Mouse (Mus musculus): ENCODE data around the gene Rad23a. TPM values are rescaled to one million over a fixed set of nuclear protein-coding genes. Genes with fewer than 3 reads are reported as not detected.

The Rad23a gene
- polyA plus RNA-seq, 1 experiment from 2014 or later = 88.2 TPM

- H3K4me1 ChIP-seq = peaks cover 35% of the 10 kb centered on the region
- 11% methylated on average over 11 of the region's 11 CpGs for WGBS
Measured at GRCm38 (mm10) chr8:84788896-84789295, 51.6 kb downstream of the Rad23a start.

GRCm38 (mm10) chr8:84787523-84788302, 52.8 kb downstream of the Rad23a start:
- peaks cover 89% of the 10 kb centered on the region for H3K27me3 ChIP-seq (replicated peaks)
- no peak overlapping the region for H3K4me3 ChIP-seq
- H3K27ac ChIP-seq = no peak overlapping the region
- H3K9ac ChIP-seq = no peak overlapping the region
- H3K4me2 ChIP-seq = no peak overlapping the region
- WGBS = 13% methylated on average over 14 of the region's 14 CpGs
- peaks cover 35% of the 10 kb centered on the region for H3K4me1 ChIP-seq
- H3K9me3 ChIP-seq = no peaks in the 10 kb centered on the region
- ATAC-seq (replicated peaks) = no peak
- H3K36me3 ChIP-seq (replicated peaks) = no peaks in the 10 kb centered on the region

More at GRCm38 (mm10) chr8:84788896-84789295, 51.6 kb downstream of the Rad23a start:
- no peak overlapping the region for H3K4me3 ChIP-seq
- no peak overlapping the region for H3K9ac ChIP-seq
- no peak for ATAC-seq (replicated peaks)
- no peaks in the 10 kb centered on the region for H3K36me3 ChIP-seq (replicated peaks)
- H3K4me2 ChIP-seq = no peak overlapping the region
- H3K9me3 ChIP-seq = no peaks in the 10 kb centered on the region
- peaks cover 83% of the 10 kb centered on the region for H3K27me3 ChIP-seq (replicated peaks)
- 0 out of 2 replicates have a peak overlapping the region, but pooled peaks have one; percentile 35 for H3K27ac ChIP-seq

GRCm38 (mm10) chr8:84786801-84787467, 53.5 kb downstream of the Rad23a start:
- Histone ChIP-seq H3K36me3 (replicated peaks) (no peaks in the 10 kb centered on the region), H3K4me1 (peaks cover 31% of the 10 kb centered on the region), H3K4me2 (no peak overlapping the region), H3K4me3 (no peak overlapping the region), H3K27me3 (replicated peaks) (peaks cover 90% of the 10 kb centered on the region), H3K9ac (no peak overlapping the region), H3K27ac (no peak overlapping the region), H3K9me3 (no peaks in the 10 kb centered on the region)
- no peak; the same call in 1 of the 2 replicates for ATAC-seq (replicated peaks)
- 14% methylated on average over 11 of the region's 11 CpGs for WGBS

- peak; percentile 37; the same call in 1 of the 2 replicates for ATAC-seq (replicated peaks)
- H3K4me3 ChIP-seq = no peak overlapping the region
- no peaks in the 10 kb centered on the region for H3K9me3 ChIP-seq
- H3K9ac ChIP-seq = no peak overlapping the region
- 4% methylated on average over 38 of the region's 38 CpGs for WGBS
- H3K27me3 ChIP-seq (replicated peaks) = peaks cover 98% of the 10 kb centered on the region
- peaks cover 31% of the 10 kb centered on the region for H3K4me1 ChIP-seq
- no peaks in the 10 kb centered on the region for H3K36me3 ChIP-seq (replicated peaks)
- peak overlapping the region; percentile 19; the same call in 1 of the 2 replicates for H3K4me2 ChIP-seq
- H3K27ac ChIP-seq = no peak overlapping the region
Measured at GRCm38 (mm10) chr8:84785756-84786677, 54.4 kb downstream of the Rad23a start.

- Histone ChIP-seq H3K4me3 (0 out of 2 replicates have a peak overlapping the region, but pooled peaks have one; percentile 19), H3K9me3 (no peaks in the 10 kb centered on the region), H3K27me3 (replicated peaks) (peaks cover 98% of the 10 kb centered on the region), H3K36me3 (replicated peaks) (no peaks in the 10 kb centered on the region), H3K4me1 (peaks cover 31% of the 10 kb centered on the region), H3K27ac (no peak overlapping the region), H3K4me2 (peak overlapping the region; percentile 36; the same call in 1 of the 2 replicates), H3K9ac (no peak overlapping the region)
- 7% methylated on average over 11 of the region's 11 CpGs for WGBS
- ATAC-seq (replicated peaks) = no peak
Measured at GRCm38 (mm10) chr8:84785506-84785755, 55.0 kb downstream of the Rad23a start.

GRCm38 (mm10) chr8:84784681-84785505, 55.6 kb downstream of the Rad23a start:
- Histone ChIP-seq H3K9ac (no peak overlapping the region), H3K36me3 (replicated peaks) (no peaks in the 10 kb centered on the region), H3K4me2 (peak overlapping the region; percentile 36), H3K9me3 (no peaks in the 10 kb centered on the region), H3K4me3 (peak overlapping the region; percentile 19), H3K4me1 (peaks cover 34% of the 10 kb centered on the region), H3K27ac (no peak overlapping the region), H3K27me3 (replicated peaks) (peaks cover 98% of the 10 kb centered on the region)
- ATAC-seq (replicated peaks) = 0 out of 2 replicates have a peak, but pooled peaks have one; percentile 31
- 3% methylated on average over 48 of the region's 48 CpGs for WGBS

Small RNA genes within 50 kb of the gene (microRNA-seq; reads per million reads assigned to microRNA genes)
- 4.0 reads per million, percentile 20 among the genes with 10 or more reads in this experiment for gene Mir7069

Other genes with a start within 250 kb of the Rad23a start
- 16.9 and 17.8 TPM in 2 replicates for gene Ier2, start 177.8 kb downstream of the Rad23a start, polyA plus RNA-seq (2015; fragmentation: Nextera tagmentation; extraction: Ambion mirVana)
- gene Trmt1, start 154.4 kb downstream of the Rad23a start, polyA plus RNA-seq (2015; fragmentation: Nextera tagmentation; extraction: Ambion mirVana) = 63.3 and 66.7 TPM in 2 replicates
- 16.3 and 17.2 TPM in 2 replicates for gene Nacc1, start 152.8 kb downstream of the Rad23a start, polyA plus RNA-seq (2015; fragmentation: Nextera tagmentation; extraction: Ambion mirVana)
- 3.4 and 4.2 TPM in 2 replicates for gene Lyl1, start 139.2 kb downstream of the Rad23a start, polyA plus RNA-seq (2015; fragmentation: Nextera tagmentation; extraction: Ambion mirVana)
- gene G430095P16Rik, start 117.7 kb downstream of the Rad23a start, polyA plus RNA-seq (2015; fragmentation: Nextera tagmentation; extraction: Ambion mirVana) = 0.97 and 1.8 TPM in 2 replicates
- gene Nfix, start 40.3 kb downstream of the Rad23a start, polyA plus RNA-seq (2015; fragmentation: Nextera tagmentation; extraction: Ambion mirVana) = 48.6 and 54.0 TPM in 2 replicates
- gene Dand5, start 17.8 kb downstream of the Rad23a start, polyA plus RNA-seq (2015; fragmentation: Nextera tagmentation; extraction: Ambion mirVana) = 12.3 and 13.4 TPM in 2 replicates
- 35.5 and 36.1 TPM in 2 replicates for gene Gadd45gip1, start 9.1 kb downstream of the Rad23a start, polyA plus RNA-seq (2015; fragmentation: Nextera tagmentation; extraction: Ambion mirVana)
- gene Calr, start 6.3 kb upstream of the Rad23a start, polyA plus RNA-seq (2015; fragmentation: Nextera tagmentation; extraction: Ambion mirVana) = 669 and 673 TPM in 2 replicates
- 126 and 127 TPM in 2 replicates for gene Farsa, start 16.3 kb upstream of the Rad23a start, polyA plus RNA-seq (2015; fragmentation: Nextera tagmentation; extraction: Ambion mirVana)
- 18.4 and 22.0 TPM in 2 replicates for gene Syce2, start 31.4 kb upstream of the Rad23a start, polyA plus RNA-seq (2015; fragmentation: Nextera tagmentation; extraction: Ambion mirVana)
- 36.1 and 37.1 TPM in 2 replicates for gene Gcdh, start 53.3 kb upstream of the Rad23a start, polyA plus RNA-seq (2015; fragmentation: Nextera tagmentation; extraction: Ambion mirVana)
- 0.65 and 0.79 TPM in 2 replicates for gene Klf1, start 61.3 kb upstream of the Rad23a start, polyA plus RNA-seq (2015; fragmentation: Nextera tagmentation; extraction: Ambion mirVana)
- gene Dnase2a, start 67.9 kb upstream of the Rad23a start, polyA plus RNA-seq (2015; fragmentation: Nextera tagmentation; extraction: Ambion mirVana) = 7.1 and 7.6 TPM in 2 replicates
- 76.2 and 84.8 TPM in 2 replicates for gene Mast1, start 96.7 kb upstream of the Rad23a start, polyA plus RNA-seq (2015; fragmentation: Nextera tagmentation; extraction: Ambion mirVana)
- 2.8 and 3.4 TPM in 2 replicates for gene Rtbdn, start 106.3 kb upstream of the Rad23a start, polyA plus RNA-seq (2015; fragmentation: Nextera tagmentation; extraction: Ambion mirVana)
- gene Gm49661, start 128.8 kb upstream of the Rad23a start, polyA plus RNA-seq (2015; fragmentation: Nextera tagmentation; extraction: Ambion mirVana) = not detected in 2 replicates
- 1,276 and 1,344 TPM in 2 replicates for gene Prdx2, start 128.9 kb upstream of the Rad23a start, polyA plus RNA-seq (2015; fragmentation: Nextera tagmentation; extraction: Ambion mirVana)
- gene Rnaseh2a, start 129.1 kb upstream of the Rad23a start, polyA plus RNA-seq (2015; fragmentation: Nextera tagmentation; extraction: Ambion mirVana) = 54.2 and 54.7 TPM in 2 replicates
- gene Junb, start 138.1 kb upstream of the Rad23a start, polyA plus RNA-seq (2015; fragmentation: Nextera tagmentation; extraction: Ambion mirVana) = 5.5 and 6.8 TPM in 2 replicates
- gene Hook2, start 149.9 kb upstream of the Rad23a start, polyA plus RNA-seq (2015; fragmentation: Nextera tagmentation; extraction: Ambion mirVana) = 38.9 and 41.1 TPM in 2 replicates
- not detected in 2 replicates for gene Best2, start 173.9 kb upstream of the Rad23a start, polyA plus RNA-seq (2015; fragmentation: Nextera tagmentation; extraction: Ambion mirVana)
- gene Asna1, start 184.6 kb upstream of the Rad23a start, polyA plus RNA-seq (2015; fragmentation: Nextera tagmentation; extraction: Ambion mirVana) = 146 and 159 TPM in 2 replicates
- gene Trir, start 186.2 kb upstream of the Rad23a start, polyA plus RNA-seq (2015; fragmentation: Nextera tagmentation; extraction: Ambion mirVana) = 121 and 124 TPM in 2 replicates
- 64.2 and 71.0 TPM in 2 replicates for gene Tnpo2, start 196.2 kb upstream of the Rad23a start, polyA plus RNA-seq (2015; fragmentation: Nextera tagmentation; extraction: Ambion mirVana)
- 84.5 and 86.2 TPM in 2 replicates for gene Fbxw9, start 219.4 kb upstream of the Rad23a start, polyA plus RNA-seq (2015; fragmentation: Nextera tagmentation; extraction: Ambion mirVana)
- 0.89 and 2.0 TPM in 2 replicates for gene Gm5741, start 227.3 kb upstream of the Rad23a start, polyA plus RNA-seq (2015; fragmentation: Nextera tagmentation; extraction: Ambion mirVana)
- 111 and 112 TPM in 2 replicates for gene Dhps, start 231.1 kb upstream of the Rad23a start, polyA plus RNA-seq (2015; fragmentation: Nextera tagmentation; extraction: Ambion mirVana)
- gene Wdr83os, start 240.1 kb upstream of the Rad23a start, polyA plus RNA-seq (2015; fragmentation: Nextera tagmentation; extraction: Ambion mirVana) = 135 TPM in 2 replicates
- gene Wdr83, start 240.6 kb upstream of the Rad23a start, polyA plus RNA-seq (2015; fragmentation: Nextera tagmentation; extraction: Ambion mirVana) = 60.3 and 66.9 TPM in 2 replicates
- gene Man2b1, start 242.6 kb upstream of the Rad23a start, polyA plus RNA-seq (2015; fragmentation: Nextera tagmentation; extraction: Ambion mirVana) = 19.8 and 20.0 TPM in 2 replicates

All from midbrain, embryonic 15.5 days (tissue).